Mouse (Mus musculus) adrenal gland, postnatal 0 days (tissue): Measurements from ENCODE around the gene Cant1. TPM values are rescaled to one million over a fixed set of nuclear protein-coding genes. Genes with fewer than 3 reads are reported as not detected.

Experiments used
- polyA plus RNA-seq: library from polyadenylated mRNA; unstranded; fragments of >200 nt; fragmentation: Nextera tagmentation; extraction: Ambion mirVana; gene quantifications from 2 replicates; pipeline ENCODE4 v1.2.1, GENCODE M21; 2015

Gene Cant1
- 20.1 and 24.2 TPM in 2 replicates for polyA plus RNA-seq

DNA sequence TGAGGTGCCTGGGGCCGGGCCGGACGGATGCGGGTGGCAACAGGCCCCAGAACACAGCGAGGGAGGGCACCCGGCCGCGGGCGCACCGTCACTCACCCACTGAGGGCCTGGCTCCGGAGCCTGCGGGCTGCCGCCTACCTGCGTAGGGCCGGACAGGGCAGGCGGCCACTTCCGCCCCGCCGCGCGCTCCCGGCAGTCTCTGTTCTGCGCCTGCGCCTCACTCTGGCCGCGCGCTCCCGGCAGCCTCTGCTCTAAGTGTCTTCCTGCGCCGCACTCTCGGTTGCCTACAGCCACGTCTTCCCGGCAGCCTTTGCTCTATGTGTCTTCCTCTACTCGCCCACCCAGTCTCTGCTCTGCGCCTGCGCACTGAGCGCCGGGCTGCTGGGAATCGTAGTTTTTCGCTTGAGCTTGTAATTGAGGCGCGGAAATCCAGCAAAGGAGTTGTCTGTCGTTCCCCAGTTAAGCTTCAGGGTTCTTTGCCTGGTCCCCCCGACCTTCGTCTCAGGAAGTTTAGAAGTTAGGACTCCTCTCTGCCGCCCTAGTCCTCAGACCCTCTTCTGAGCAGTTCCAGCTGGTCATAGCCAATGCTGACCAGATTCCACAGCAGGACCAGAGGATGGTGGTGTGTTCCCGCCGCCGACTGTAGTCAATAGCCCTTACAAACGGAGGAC lies at the start of gene Cant1:
Gene Cant1, minus strand, starts transcription at position 253 of the 671 bp plus-strand sequence.

GRCm38 (mm10) chr11:118427986-118428385 lies 9.1 kb upstream of the Cant1 start, which contains the start of gene C1qtnf1:
Gene C1qtnf1, plus strand, starts transcription at chr11:118428203.

DNA sequence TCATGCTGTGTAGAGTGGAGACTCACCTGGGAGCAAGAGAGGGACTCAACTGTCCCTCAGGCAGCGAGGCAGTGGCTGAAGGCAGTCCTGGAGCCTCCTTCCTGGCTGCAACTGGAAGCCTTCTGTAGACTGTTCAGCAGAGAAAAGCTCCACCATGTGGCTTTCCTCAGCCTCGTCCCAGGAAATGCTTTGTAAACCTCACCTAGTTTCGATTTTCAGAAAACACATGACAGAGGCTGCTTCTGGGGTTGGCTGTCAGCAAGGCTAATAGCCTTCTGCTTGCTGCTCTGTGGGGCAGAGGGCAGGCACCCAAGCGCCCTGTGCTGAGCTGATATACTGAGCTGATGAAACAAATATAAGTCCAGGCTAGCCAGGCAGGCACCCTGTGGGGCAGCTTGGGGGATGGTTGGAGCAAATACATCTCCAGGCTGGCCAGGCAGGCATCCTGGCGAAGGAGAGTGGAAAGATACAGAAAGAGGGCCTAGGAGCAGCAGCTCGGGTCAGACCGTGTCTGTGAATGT lies 17.1 kb downstream of the Cant1 start, which contains the start of gene Lgals3bp:
Gene Lgals3bp, minus strand, starts transcription at position 333 of the 521 bp plus-strand sequence.

Other genes with a start within 250 kb of the Cant1 start
- 11.5 and 12.1 TPM in 2 replicates for gene Cyth1, start 170.5 kb downstream of the Cant1 start, polyA plus RNA-seq
- 7.0 and 9.0 TPM in 2 replicates for gene Usp36, start 128.8 kb downstream of the Cant1 start, polyA plus RNA-seq
- gene Cep295nl, start 76.6 kb downstream of the Cant1 start, polyA plus RNA-seq: 0.16 and 0.43 TPM in 2 replicates
- gene Timp2, start 63.3 kb downstream of the Cant1 start, polyA plus RNA-seq: 93.1 and 152 TPM in 2 replicates
- gene Lgals3bp, start 17.0 kb downstream of the Cant1 start, polyA plus RNA-seq: 61.4 and 85.4 TPM in 2 replicates
- gene C1qtnf1, start 9.1 kb upstream of the Cant1 start, polyA plus RNA-seq: 21.3 and 24.4 TPM in 2 replicates
- gene Engase, start 57.7 kb upstream of the Cant1 start, polyA plus RNA-seq: 6.6 and 12.7 TPM in 2 replicates